In genomic region chr14:11828086-11828485, GRCm38 (mm10) we compare ENCODE assay signal across 27 mouse cellular contexts.
"Had no signal": no experiment of that assay in that cellular context is flagged by ENCODE, and none has a peak within 500 bp of the region (broad histone marks: within the 10 kb centered on the region; RNA-seq: fewer than 3 reads in every experiment).

No protein-coding gene starts in this region.

- H3K9ac ChIP-seq: limb, embryonic 13.5 days; liver, embryonic 12.5 days; liver, embryonic 15.5 days; lung, embryonic 15.5 days; midbrain, embryonic 15.5 days; neural tube, embryonic 15.5 days had no signal

- H3K4me1 ChIP-seq: liver, embryonic 12.5 days; liver, embryonic 15.5 days; lung, embryonic 15.5 days; megakaryocyte, embryonic 14.5 days had no signal

- ATAC-seq: intestine, postnatal 0 days; liver, embryonic 12.5 days; midbrain, embryonic 15.5 days had no signal

- H3K4me2 ChIP-seq: limb, embryonic 13.5 days; liver, embryonic 12.5 days; liver, embryonic 15.5 days; lung, embryonic 15.5 days; midbrain, embryonic 15.5 days; neural tube, embryonic 15.5 days had no signal

- H3K9me3 ChIP-seq: limb, embryonic 10.5 days; limb, embryonic 13.5 days; liver, embryonic 12.5 days; liver, embryonic 15.5 days; lung, embryonic 15.5 days; midbrain, embryonic 10.5 days; midbrain, embryonic 15.5 days; neural tube, embryonic 15.5 days had no signal

- H3K27ac ChIP-seq: kidney, postnatal 0 days; left cerebral cortex, adult 2 months; limb, embryonic 10.5 days; limb, embryonic 13.5 days; liver, embryonic 12.5 days; liver, embryonic 15.5 days; lung, embryonic 15.5 days; midbrain, embryonic 10.5 days; midbrain, embryonic 15.5 days; neural tube, embryonic 15.5 days; stomach, postnatal 0 days had no signal

- DNase-seq: kidney, adult 2 months; kidney, postnatal 25 days; layer of hippocampus, postnatal 36 days; liver; lung, adult 18-20 months; lung, postnatal 10 days; lung, postnatal 36 days; right cerebral cortex, adult 18-20 months; right cerebral cortex, postnatal 14 days; right cerebral cortex, postnatal 4 days; thymus, adult 2 months; thymus, postnatal 14 days; thymus, postnatal 4 days had no signal

- H3K36me3 ChIP-seq: limb, embryonic 10.5 days; limb, embryonic 13.5 days; liver, embryonic 12.5 days; liver, embryonic 15.5 days; lung, embryonic 15.5 days; midbrain, embryonic 10.5 days; midbrain, embryonic 15.5 days; neural tube, embryonic 15.5 days had no signal

- H3K27me3 ChIP-seq: limb, embryonic 13.5 days; liver, embryonic 12.5 days; liver, embryonic 15.5 days; lung, embryonic 15.5 days; megakaryocyte, embryonic 14.5 days; midbrain, embryonic 15.5 days; neural tube, embryonic 15.5 days had no signal

- H3K4me3 ChIP-seq: left cerebral cortex, adult 2 months; limb, embryonic 10.5 days; limb, embryonic 13.5 days; liver, embryonic 12.5 days; liver, embryonic 15.5 days; lung, embryonic 15.5 days; megakaryocyte, embryonic 14.5 days; midbrain, embryonic 10.5 days; midbrain, embryonic 15.5 days; myocyte; neural tube, embryonic 15.5 days had no signal
